Mouse (Mus musculus) cerebellum, postnatal 25 days (tissue): ENCODE results near the gene Cacnb3.

ENCODE experiments used
- DNase-seq, 2 experiments: peaks; one replicate each; pipeline ENCODE4 v3.0.0; 2021; ENCODE audit warnings: mixed read lengths in 2 of 2

Cacnb3 gene

DNA sequence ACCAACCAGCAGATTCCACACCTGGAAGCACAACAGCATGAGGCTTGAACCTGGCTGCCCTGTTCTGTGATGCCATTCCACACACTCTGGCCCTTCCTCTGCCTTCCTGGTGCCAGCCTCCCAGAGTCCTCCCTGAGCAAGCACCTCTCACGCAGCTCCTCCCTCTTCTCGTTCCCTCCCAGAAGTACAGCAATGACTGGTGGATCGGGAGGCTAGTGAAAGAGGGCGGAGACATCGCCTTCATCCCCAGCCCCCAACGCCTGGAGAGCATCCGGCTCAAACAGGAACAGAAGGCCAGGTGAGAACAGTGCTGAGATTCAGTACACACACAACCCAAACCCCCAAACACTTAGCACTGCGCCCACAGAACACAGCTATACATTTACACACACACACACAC is 9.5 kb downstream of the Cacnb3 start:
- no peak for DNase-seq

DNA sequence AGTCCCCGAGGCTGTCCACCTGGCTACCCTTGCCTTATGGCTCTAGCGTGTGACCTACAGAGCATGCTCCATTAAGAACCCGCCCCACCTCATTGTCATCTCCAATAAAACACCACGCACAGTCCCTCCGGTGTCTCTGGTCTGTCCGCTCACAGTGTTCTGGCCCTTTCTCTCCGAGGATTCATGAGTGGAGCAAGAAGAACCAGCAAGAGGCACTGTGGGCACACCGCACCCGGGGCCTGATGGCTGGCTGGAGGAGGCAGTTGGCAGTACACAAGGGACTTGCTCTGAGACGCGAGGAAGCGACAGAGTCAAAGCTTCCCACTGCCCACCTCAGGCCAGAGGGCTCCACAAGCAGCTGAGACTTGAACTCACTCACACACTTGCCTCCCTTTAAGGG is 13.8 kb downstream of the Cacnb3 start:
- DNase-seq = no peak

GRCm38 (mm10) chr15:98645057-98646026 is 14.7 kb downstream of the Cacnb3 start:
- no peak for DNase-seq

DNA sequence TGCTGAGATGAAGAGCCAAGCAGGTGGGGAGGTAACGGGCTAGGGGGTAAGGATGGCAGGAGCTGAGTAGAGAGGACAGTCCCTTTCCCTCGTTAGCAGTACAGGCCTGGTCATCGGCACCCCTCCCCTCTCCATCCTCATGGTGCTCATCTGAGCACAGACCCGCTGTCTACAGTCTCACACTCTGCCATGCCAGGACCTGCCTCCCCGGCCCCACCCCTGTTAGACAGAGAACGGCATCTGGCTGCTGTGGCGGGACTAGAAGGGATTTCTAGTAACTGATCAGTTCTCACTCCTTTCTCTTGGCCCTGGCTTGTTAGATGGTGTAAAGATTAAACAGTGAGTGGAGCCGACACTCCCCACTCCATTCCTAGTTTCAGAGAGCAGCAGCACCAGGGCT is 16.1 kb downstream of the Cacnb3 start:
- DNase-seq = no peak

GRCm38 (mm10) chr15:98647308-98647707 is 16.7 kb downstream of the Cacnb3 start:
- no peak for DNase-seq

DNA sequence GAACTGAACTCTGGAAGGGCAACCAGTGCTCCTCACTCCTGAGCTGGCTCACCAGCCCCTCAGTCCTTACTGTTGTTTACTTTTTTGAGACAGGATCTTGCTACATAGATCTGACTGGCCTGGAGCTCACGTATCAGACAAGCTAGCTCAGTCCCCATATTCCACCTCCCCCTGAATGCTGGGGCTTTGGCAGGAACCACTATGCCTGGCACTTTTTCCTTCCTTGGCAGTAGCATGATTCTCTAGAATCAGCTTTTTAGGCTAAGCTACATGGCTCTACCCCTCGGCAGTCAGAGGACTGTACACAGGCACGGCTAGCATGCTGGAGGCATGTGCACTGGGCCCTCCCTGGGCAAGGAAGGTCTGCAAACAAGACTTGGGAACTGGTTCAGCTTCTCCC is 17.4 kb downstream of the Cacnb3 start:
- DNase-seq = no peak

- no peak for DNase-seq
Measured at GRCm38 (mm10) chr15:98651431-98651830, 20.8 kb downstream of the Cacnb3 start.

DNA sequence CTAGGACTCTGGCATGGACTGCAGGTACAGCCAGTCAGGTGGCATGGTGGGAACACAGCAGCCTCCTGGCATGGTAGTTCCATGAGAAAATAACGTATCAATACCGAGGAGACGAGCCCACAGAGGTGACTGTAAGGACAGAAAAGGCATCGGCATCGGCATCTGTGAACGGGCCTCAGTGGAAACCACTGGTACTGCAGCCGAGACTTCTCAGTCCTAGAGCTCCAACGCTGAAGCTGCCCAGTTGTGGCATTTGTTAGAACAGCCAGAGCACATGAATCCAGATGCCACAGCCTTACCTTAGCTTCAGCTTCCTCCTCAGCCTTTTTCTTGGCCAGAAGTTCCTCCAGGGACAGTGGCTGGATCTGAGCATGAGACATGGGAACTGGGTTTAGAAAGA is 21.5 kb downstream of the Cacnb3 start:
- DNase-seq = no peak

GRCm38 (mm10) chr15:98656982-98657751 is 26.5 kb downstream of the Cacnb3 start:
- DNase-seq = no peak

DNA sequence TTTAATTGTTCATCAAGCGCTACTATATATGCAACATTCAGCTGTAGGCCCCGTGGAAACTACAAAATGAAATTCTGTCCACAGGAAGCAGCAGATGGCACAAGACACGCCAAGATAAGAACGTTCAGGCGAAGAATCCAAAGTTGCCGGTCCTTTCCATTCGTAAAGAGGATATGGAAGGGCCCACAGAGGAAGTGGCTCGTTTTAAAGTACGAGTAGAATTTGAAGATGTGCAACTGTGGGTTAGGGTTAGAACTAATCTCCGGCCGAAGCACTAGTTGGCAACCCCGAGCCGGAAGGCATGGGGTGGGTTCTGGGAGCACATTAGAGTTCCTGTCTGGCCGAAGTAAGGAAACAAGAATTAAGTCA is 31.5 kb downstream of the Cacnb3 start:
- DNase-seq = no peak

DNA sequence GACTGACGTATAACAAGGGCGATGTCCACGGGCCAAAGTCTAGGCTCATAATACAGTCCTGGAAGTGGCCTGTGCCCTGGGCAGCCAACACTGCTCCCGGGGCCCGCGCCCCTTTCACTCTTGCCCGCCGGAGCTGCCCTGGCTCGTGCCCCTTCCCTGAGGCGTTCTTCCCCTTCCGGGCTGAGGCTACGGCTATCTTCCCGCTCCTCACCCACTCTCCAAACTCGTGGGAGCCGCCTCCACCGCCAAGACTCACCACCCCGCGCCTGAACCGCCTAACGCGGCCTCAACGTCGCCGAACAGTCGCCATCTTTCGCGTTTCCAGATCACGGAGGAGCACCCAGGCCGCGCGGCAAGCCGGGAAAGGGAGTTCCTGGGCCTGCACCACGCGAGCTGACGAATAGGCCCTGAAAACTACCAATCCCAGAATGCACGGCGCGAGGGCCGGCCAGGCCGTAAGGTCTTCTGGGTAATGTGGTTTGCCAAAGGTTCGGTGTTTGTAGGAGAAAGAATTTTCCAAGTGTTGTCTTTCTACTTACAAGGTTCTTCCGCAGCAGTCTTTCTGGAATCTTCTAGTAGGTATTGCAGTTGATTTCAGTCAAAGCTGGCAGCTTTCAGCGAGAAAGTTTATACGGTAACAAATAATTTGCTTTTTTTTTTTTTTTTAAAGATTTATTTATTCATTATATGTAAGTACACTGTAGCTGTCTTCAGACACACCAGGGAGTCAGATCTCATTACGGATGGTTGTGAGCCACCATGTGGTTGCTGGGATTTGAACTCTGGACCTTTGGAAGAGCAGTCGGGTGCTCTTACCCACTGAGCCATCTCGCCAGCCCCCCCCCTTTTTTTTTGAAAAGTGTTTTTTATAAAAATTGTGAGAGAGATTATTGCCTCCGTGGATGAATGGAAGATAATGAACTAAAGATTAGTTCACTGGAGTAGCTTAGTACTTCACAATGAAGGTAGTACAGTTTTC is 32.2 kb downstream of the Cacnb3 start, which contains the start of gene Ddx23:
TSS of gene Ddx23 (minus strand) at position 328 of the 979 bp plus-strand sequence.
- peak; percentile 95 to 97 for DNase-seq

- DNase-seq = no peak
Measured at GRCm38 (mm10) chr15:98664042-98664907, 33.6 kb downstream of the Cacnb3 start.

DNA sequence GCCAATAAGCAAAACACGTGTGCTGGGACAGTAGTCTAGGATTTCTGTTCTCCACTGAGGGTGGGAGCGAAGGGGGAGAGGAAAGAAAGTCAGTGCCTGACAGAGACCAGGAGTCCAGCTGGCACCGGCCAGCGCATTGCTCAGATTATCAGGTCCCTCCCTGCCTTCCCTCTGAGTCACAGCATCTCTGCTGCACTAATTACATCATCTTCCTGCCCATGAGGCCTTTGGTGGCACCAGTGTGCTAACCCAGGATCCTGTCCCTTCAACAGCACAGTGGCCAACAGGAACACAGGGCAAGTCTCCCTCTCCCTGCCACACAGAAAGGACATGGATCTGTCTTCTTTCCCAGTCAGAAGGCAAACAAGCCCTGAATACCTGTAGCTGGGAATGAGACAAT is 42.0 kb downstream of the Cacnb3 start:
- DNase-seq = no peak

DNA sequence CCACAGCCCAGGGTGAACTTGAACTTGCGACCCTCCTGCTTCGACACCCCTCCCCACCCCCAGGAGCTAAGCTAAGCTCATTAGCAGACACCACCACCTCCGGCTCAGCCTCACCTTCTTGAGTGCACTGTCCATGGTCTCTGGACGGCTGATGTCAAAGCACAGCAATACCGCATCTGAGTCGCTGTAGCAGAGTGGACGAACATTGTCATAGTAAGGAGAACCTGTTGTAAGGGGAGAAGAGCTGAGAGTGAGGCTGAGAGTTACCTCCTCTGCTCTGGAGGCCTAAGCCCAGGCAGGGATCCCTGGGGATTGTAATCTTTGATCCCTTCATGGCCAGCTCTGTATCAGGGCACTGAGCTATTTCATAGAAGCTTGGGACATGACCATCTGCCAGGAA is 43.1 kb downstream of the Cacnb3 start:
- DNase-seq = no peak

- no peak for DNase-seq
Measured at GRCm38 (mm10) chr15:98674284-98674993, 43.8 kb downstream of the Cacnb3 start.

DNA sequence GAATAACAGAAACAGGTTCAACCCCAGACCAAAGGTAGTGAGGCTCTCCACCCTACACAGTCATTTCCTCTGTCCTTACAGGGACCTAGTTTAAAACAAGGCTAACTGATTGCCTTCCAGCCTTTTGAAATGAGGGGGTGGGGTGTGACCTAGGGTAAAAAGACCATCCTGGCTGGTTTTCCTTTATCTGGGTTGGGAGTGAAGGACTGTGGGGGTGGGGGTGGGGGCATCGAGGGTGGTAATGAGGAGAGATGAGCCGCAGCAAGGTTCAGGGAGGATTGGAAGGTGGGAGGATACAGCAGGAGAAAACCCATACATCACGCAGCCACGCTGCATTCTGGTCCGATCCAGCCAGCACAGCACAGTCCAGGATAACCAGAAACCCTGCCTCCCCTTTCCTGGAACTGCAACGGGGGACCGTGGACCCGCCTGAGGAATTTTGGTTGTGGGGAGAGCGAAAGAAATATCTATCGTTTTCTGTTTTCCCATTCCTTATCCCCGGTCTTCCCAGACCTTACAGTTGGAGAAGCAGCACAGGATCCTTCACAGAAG is 44.4 kb downstream of the Cacnb3 start:
- DNase-seq = no peak

DNA sequence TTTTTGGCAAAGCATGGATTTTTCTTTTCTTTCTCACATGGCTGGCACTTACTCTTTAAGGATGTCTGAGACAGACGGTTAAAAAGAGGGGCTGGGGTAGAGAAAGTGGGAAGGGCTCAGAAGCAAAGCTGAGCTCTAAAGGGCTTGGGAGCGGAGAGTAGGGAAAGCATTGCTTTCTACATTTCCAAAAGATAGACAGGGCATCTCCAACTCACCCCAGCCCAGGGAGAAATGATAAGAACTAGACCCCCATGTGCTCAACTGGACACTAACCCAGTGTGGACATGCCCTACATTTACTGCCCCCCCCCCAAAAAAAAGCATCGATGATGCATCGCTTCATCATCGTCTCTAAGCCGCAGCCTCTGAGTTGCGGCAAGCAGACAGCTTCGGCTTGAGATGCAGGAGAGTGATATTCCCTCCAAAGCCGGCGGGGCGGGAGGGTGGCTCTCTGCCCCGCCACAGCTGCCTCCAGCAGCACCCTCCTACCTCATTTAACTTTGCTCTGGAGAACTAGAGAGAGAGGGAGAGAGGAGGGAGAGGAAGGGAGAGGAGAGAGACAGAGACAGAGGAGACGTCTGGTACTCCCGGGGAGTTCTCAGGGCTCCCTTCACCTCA is 45.1 kb downstream of the Cacnb3 start:
- no peak for DNase-seq

- DNase-seq = peak; percentile 60 to 71
Measured at GRCm38 (mm10) chr15:98676471-98676870, 45.8 kb downstream of the Cacnb3 start.

DNA sequence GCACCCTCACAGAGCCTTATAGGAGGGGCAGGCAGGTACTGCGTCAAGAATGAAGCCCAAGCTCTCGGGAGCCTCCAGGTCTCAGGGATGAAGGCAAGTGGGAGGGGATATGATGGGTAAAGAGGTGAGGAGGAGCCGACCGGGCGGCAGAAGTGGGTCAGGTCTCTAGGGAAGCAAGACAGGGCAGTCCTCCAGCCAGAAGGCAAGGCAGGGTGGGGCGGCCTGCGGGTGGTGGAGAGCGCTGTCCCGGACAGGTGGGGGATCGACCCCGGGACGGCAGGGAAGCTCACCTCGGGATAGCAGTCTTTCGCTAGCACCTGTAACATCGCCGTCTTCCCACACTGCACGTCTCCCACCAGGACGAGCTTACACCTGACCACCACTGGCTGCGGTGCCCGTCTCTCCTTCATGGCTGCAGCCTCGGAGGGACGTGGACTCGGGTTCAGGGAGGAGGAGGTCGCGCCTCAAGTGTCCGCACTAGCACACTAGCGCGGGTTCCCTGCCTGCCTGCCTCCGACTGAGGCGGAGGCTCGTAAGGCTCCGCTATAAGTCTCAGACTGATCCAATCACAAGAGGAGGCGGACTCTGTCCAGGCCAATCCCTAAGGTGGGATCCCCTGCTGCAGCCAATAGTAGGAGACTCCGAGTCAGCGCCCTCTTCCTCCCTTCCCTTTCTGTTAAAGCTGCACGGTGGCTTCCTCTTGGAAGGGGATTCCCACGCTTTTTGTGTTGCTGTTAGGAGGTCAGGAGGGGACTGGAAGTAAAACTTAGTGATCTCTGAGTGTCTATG is 46.5 kb downstream of the Cacnb3 start, which contains the start of gene Rnd1:
TSS of gene Rnd1 (minus strand) at position 522 of the 789 bp plus-strand sequence.
- DNase-seq = peak; percentile 92 to 94
